Mouse (Mus musculus) neural tube, embryonic 15.5 days (tissue): ENCODE data around the gene Glrb. TPM values are rescaled to one million over a fixed set of nuclear protein-coding genes. Genes with fewer than 3 reads are reported as not detected.
A peak's percentile ranks its signal among the peaks of the same experiment; 100 is the strongest.

Source experiments
- ATAC-seq: fragments of 200-750 bp; cut with Nextera tagmentation; 2 replicates; pipeline ENCODE4 v1.8.0; 2017; ENCODE audit warnings: mild to moderate bottlenecking, moderate TSS enrichment, moderate library complexity; ENCODE audit not compliant: low FRiP score
- H3K27ac ChIP-seq: fragments of 300-500 bp; sonication (generic); replicated peaks from 2 replicates; pipeline ENCODE4 v1.5.1; 2015; ENCODE audit warnings: mild to moderate bottlenecking, inconsistent platforms
- H3K27me3 ChIP-seq: fragments of 300-500 bp; sonication (generic); replicated peaks from 2 replicates; pipeline ENCODE4 v1.6.1; 2015; ENCODE audit warnings: inconsistent platforms
- H3K36me3 ChIP-seq: fragments of 300-500 bp; sonication (generic); 2 replicates; pipeline ENCODE4 v1.6.1; 2015; ENCODE audit warnings: inconsistent platforms
- H3K4me1 ChIP-seq: fragments of 300-500 bp; sonication (generic); 2 replicates; pipeline ENCODE4 v1.6.1; 2015; ENCODE audit warnings: inconsistent platforms
- H3K4me2 ChIP-seq: fragments of 300-500 bp; sonication (generic); 2 replicates; pipeline ENCODE4 v1.6.1; 2015; ENCODE audit warnings: inconsistent platforms, mild to moderate bottlenecking, moderate library complexity
- H3K4me3 ChIP-seq: fragments of 300-500 bp; sonication (generic); replicated peaks from 2 replicates; pipeline ENCODE4 v1.5.1; 2015; ENCODE audit warnings: mild to moderate bottlenecking, inconsistent platforms
- H3K9ac ChIP-seq: fragments of 300-500 bp; sonication (generic); replicated peaks from 2 replicates; pipeline ENCODE4 v1.6.1; 2015; ENCODE audit warnings: mild to moderate bottlenecking, inconsistent platforms
- H3K9me3 ChIP-seq: fragments of 300-500 bp; sonication (generic); replicated peaks from 2 replicates; pipeline ENCODE4 v1.6.1; 2016; ENCODE audit warnings: inconsistent platforms
- WGBS: fragments of 180-500 bp; shearing (Covaris S2); methylation state at CpG from one replicate; pipeline ENCODE4 v1.1.7; 2015; ENCODE audit warnings: mixed read lengths; 5-methylcytosine and 5-hydroxymethylcytosine counted together
- polyA plus RNA-seq: library from polyadenylated mRNA; unstranded; fragments of >200 nt; fragmentation: Nextera tagmentation; extraction: Ambion mirVana; gene quantifications from 2 replicates; pipeline ENCODE4 v1.2.1, GENCODE M21; 2015

Gene Glrb
- polyA plus RNA-seq, 1 experiment from 2014 or later: 55.1 TPM

DNA sequence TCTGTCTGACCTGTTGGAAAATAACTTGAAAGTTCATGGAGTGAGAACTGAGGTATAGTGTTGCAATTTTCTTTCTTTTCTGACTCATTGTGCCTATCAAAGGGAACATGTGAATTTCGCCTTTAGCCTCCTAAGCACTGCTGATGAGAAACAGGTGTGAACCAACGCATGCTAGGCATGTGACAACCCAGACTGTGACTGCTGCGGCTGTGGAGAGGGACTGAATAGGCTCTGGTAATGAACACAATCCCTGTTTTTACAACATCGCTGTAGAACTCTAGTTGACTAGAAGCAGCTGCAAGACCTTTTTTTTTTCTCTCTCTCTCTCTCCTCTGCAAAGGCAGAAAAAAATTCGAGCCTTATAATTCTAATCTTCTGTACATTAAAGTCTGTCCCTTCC, 34.9 kb downstream of the Glrb start:
- 37% methylated on average over 5 of the region's 5 CpGs for WGBS
- Histone ChIP-seq H3K9me3 (no peaks in the 10 kb centered on the region), H3K4me3 (no peak overlapping the region), H3K4me2 (no peak overlapping the region), H3K4me1 (no peaks in the 10 kb centered on the region), H3K9ac (no peak overlapping the region), H3K27ac (no peak overlapping the region), H3K36me3 (0 out of 2 replicates have a peak, but pooled peaks cover 2% of the 10 kb centered on the region), H3K27me3 (no peaks in the 10 kb centered on the region)
- ATAC-seq: no peak

DNA sequence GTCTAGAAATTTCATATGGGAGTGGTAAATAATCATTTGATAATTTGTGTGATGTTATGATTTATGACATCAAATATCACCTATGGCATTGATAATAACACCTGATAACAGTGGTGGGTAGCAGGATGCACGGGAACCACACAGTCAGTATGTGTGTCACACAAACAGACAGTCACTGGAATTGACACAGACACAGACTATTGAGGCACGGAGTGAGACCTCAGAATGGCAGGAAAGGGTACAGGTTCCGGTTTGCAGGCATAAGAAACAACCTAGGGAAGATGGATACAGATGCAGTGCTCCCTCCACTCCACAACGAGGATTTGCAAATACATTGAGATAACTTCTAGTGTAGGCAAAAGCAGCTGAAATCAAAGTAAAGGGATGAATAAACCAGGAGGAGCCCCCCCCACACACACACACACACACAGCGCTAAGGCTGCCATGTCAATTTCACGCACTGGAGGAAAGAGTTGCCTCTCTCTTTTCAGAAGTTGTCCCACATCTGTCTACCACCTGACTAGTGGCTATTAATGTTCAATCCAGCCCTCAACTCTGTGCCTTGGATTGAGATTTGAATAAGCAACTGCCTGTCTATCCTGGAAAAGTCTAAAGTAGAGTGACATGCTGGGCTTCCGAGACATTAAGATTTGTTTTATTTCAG, 38.6 kb downstream of the Glrb start:
- no peak overlapping the region for H3K4me3 ChIP-seq
- peak; percentile 57 for ATAC-seq
- no peak overlapping the region for H3K27ac ChIP-seq
- H3K9me3 ChIP-seq: no peaks in the 10 kb centered on the region
- 0 out of 2 replicates have a peak, but pooled peaks cover 2% of the 10 kb centered on the region for H3K36me3 ChIP-seq
- 72% methylated on average over 7 of the region's 7 CpGs for WGBS
- no peak overlapping the region for H3K9ac ChIP-seq
- no peak overlapping the region for H3K4me2 ChIP-seq
- H3K27me3 ChIP-seq: no peaks in the 10 kb centered on the region
- no peaks in the 10 kb centered on the region for H3K4me1 ChIP-seq

DNA sequence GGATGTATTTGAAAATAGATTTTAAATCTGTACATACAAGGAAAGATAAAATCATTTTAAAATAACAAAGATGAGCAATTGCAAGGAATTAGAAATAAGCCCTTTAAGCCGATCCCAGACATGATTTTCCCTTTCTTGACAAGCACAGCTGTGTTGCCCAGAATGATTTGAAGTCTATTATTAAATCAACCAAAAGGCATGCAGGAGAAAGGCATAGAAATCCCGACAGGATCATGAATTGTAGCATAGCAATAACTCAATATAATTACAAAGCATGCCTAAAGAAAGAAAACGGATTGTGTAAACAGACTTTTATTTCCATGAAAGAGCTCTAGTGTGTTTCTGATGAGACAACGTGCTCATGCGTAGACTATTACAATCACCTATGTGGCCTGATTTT, 39.4 kb downstream of the Glrb start:
- Histone ChIP-seq H3K27ac (no peak overlapping the region), H3K36me3 (0 out of 2 replicates have a peak, but pooled peaks cover 5% of the 10 kb centered on the region), H3K27me3 (no peaks in the 10 kb centered on the region), H3K4me2 (no peak overlapping the region), H3K9me3 (no peaks in the 10 kb centered on the region), H3K4me1 (no peaks in the 10 kb centered on the region), H3K4me3 (no peak overlapping the region), H3K9ac (no peak overlapping the region)
- WGBS: 21% methylated on average over 5 of the region's 5 CpGs
- no peak for ATAC-seq

DNA sequence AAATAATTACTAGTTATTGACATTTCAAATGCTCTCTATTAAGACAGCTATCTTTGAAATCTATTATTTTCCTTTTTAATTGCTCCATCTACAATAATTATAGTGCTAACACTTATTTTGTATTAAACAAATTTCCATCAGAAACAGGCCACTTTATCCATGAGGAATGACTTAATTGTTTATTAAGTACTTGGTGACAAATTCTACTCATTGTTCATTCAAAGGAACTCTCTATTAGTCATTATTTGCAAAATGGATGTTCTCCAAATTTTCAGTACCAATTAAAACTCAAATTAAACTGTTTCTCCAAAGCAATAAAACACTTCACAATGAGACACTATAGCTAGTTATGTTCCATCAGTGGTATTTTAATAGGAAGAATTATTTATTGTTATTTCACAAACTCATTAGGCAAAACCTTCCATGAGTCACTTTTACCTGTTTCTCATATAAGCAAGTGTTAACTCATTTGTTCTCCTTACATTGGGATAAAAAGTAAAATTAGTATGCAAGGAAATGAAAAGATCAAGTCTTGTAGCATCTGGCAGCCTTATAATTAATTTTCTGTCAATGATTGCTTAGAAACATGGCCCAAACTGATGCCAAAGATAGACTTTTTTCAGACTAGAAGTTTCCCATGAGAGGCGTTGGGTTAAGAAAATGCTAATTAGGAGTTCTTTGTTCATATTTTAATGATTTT, 41.8 kb downstream of the Glrb start:
- H3K27me3 ChIP-seq: no peaks in the 10 kb centered on the region
- H3K4me2 ChIP-seq: no peak overlapping the region
- WGBS: 98% methylated on average over 1 of the region's 1 CpGs
- ATAC-seq: no peak
- no peak overlapping the region for H3K27ac ChIP-seq
- peaks cover 10% of the 10 kb centered on the region; the same call in 1 of the 2 replicates for H3K36me3 ChIP-seq
- no peaks in the 10 kb centered on the region for H3K9me3 ChIP-seq
- H3K9ac ChIP-seq: no peak overlapping the region
- no peaks in the 10 kb centered on the region for H3K4me1 ChIP-seq
- H3K4me3 ChIP-seq: no peak overlapping the region

GRCm38 (mm10) chr3:80867328-80867727, 46.1 kb downstream of the Glrb start:
- Histone ChIP-seq H3K27ac (no peak overlapping the region), H3K27me3 (no peaks in the 10 kb centered on the region), H3K4me3 (no peak overlapping the region), H3K4me2 (no peak overlapping the region), H3K9ac (no peak overlapping the region), H3K4me1 (no peaks in the 10 kb centered on the region), H3K36me3 (peaks cover 10% of the 10 kb centered on the region; the same call in 1 of the 2 replicates), H3K9me3 (no peaks in the 10 kb centered on the region)
- 90% methylated on average over 3 of the region's 3 CpGs for whole genome bisulfite sequencing
- ATAC-seq: no peak

GRCm38 (mm10) chr3:80852912-80853507, 60.5 kb downstream of the Glrb start:
- H3K9ac ChIP-seq: no peak overlapping the region
- no peak overlapping the region for H3K4me2 ChIP-seq
- H3K4me1 ChIP-seq: no peaks in the 10 kb centered on the region
- H3K27me3 ChIP-seq: no peaks in the 10 kb centered on the region
- WGBS: 82% methylated on average over 3 of the region's 3 CpGs
- no peaks in the 10 kb centered on the region for H3K9me3 ChIP-seq
- ATAC-seq: no peak
- no peak overlapping the region for H3K4me3 ChIP-seq
- H3K27ac ChIP-seq: no peak overlapping the region
- peaks cover 6% of the 10 kb centered on the region for H3K36me3 ChIP-seq

GRCm38 (mm10) chr3:80850947-80851346, 62.5 kb downstream of the Glrb start:
- Histone ChIP-seq H3K4me1 (no peaks in the 10 kb centered on the region), H3K9me3 (no peaks in the 10 kb centered on the region), H3K36me3 (peaks cover 6% of the 10 kb centered on the region), H3K4me2 (no peak overlapping the region), H3K27me3 (no peaks in the 10 kb centered on the region), H3K27ac (no peak overlapping the region), H3K9ac (no peak overlapping the region), H3K4me3 (no peak overlapping the region)
- WGBS: 87% methylated on average over 10 of the region's 10 CpGs
- no peak for ATAC-seq

- H3K9ac ChIP-seq: no peak overlapping the region
- no peaks in the 10 kb centered on the region for H3K4me1 ChIP-seq
- no peak for ATAC-seq
- no peaks in the 10 kb centered on the region for H3K27me3 ChIP-seq
- no peak overlapping the region for H3K4me3 ChIP-seq
- no peaks in the 10 kb centered on the region for H3K9me3 ChIP-seq
- peaks cover 6% of the 10 kb centered on the region for H3K36me3 ChIP-seq
- no peak overlapping the region for H3K4me2 ChIP-seq
- H3K27ac ChIP-seq: no peak overlapping the region
- 83% methylated on average over 2 of the region's 2 CpGs for WGBS
These were observed 67.8 kb downstream of the Glrb start for GRCm38 (mm10) chr3:80845634-80846033.

DNA sequence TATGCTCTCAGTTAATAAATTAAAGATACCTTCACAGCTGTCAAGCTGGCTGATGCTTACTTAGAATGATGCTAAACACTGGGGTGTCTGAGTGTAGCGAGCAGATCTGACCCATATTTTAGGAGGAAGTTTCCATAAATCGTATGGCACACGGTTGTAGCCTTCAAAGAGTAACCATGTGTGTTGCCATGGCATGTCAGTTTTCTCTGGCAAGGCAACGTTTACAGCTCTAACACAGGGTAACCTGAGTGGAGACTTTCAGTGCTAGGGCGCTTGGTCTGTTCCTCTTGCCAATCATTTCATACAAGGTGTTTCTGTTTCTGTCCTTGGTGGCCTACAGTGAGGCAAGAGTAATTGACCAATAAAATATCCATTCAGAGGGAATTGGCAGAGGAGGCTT, 73.6 kb downstream of the Glrb start:
- no peaks in the 10 kb centered on the region for H3K36me3 ChIP-seq
- H3K27me3 ChIP-seq: no peaks in the 10 kb centered on the region
- H3K4me1 ChIP-seq: no peaks in the 10 kb centered on the region
- H3K9me3 ChIP-seq: no peaks in the 10 kb centered on the region
- ATAC-seq: no peak
- H3K9ac ChIP-seq: no peak overlapping the region
- H3K27ac ChIP-seq: no peak overlapping the region
- no peak overlapping the region for H3K4me3 ChIP-seq
- 79% methylated on average over 5 of the region's 5 CpGs for WGBS
- H3K4me2 ChIP-seq: no peak overlapping the region

- 51% methylated on average over 3 of the region's 3 CpGs for WGBS
- Histone ChIP-seq H3K4me3 (no peak overlapping the region), H3K9ac (no peak overlapping the region)
These were observed 75.9 kb downstream of the Glrb start for GRCm38 (mm10) chr3:80837583-80837982.

DNA sequence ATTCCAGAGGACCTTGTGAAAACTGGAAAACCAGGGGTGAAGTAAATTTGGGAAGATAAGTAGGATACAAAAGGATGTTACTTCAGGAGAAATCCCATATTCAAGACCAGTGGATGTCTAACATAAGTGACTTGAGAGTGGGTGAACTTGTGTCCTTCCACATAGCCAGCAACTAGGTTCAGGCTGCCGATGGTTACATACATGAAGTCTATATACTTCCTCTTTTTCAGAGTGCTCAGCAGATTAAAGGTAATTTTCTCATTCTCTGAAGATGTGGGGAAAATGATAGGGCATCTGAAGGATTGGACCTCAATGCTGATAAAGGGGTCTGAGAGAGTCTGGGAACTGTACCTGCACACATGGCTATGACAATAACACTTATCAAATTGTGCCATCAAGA, 89.5 kb downstream of the Glrb start:
- no peaks in the 10 kb centered on the region for H3K27me3 ChIP-seq
- H3K9ac ChIP-seq: no peak overlapping the region
- H3K4me3 ChIP-seq: no peak overlapping the region
- H3K4me1 ChIP-seq: no peaks in the 10 kb centered on the region
- WGBS: 100% methylated on average over 1 of the region's 1 CpGs
- no peaks in the 10 kb centered on the region for H3K9me3 ChIP-seq
- no peak overlapping the region for H3K27ac ChIP-seq
- H3K4me2 ChIP-seq: no peak overlapping the region
- no peaks in the 10 kb centered on the region for H3K36me3 ChIP-seq
- ATAC-seq: no peak

More at GRCm38 (mm10) chr3:80837583-80837982, 75.9 kb downstream of the Glrb start:
- no peak overlapping the region for H3K27ac ChIP-seq
- H3K27me3 ChIP-seq: no peaks in the 10 kb centered on the region
- no peaks in the 10 kb centered on the region for H3K9me3 ChIP-seq
- no peaks in the 10 kb centered on the region for H3K4me1 ChIP-seq
- no peaks in the 10 kb centered on the region for H3K36me3 ChIP-seq
- ATAC-seq: no peak
- no peak overlapping the region for H3K4me2 ChIP-seq

- 93% methylated on average over 1 of the region's 1 CpGs for WGBS
- Histone ChIP-seq H3K9me3 (no peaks in the 10 kb centered on the region), H3K4me2 (no peak overlapping the region), H3K27ac (no peak overlapping the region), H3K4me1 (no peaks in the 10 kb centered on the region), H3K9ac (no peak overlapping the region), H3K27me3 (no peaks in the 10 kb centered on the region), H3K4me3 (no peak overlapping the region), H3K36me3 (no peaks in the 10 kb centered on the region)
- ATAC-seq: no peak
These were observed 94.8 kb downstream of the Glrb start for GRCm38 (mm10) chr3:80818619-80819018.
